Mouse (Mus musculus): ENCODE measurements around the gene Fbxo34. TPM values are rescaled to one million over a fixed set of nuclear protein-coding genes. Genes with fewer than 3 reads are reported as not detected.

Gene Fbxo34
- total and polyA plus RNA-seq, 3 experiments: 14.8 to 29.5 TPM; not detected in 1

GRCm38 (mm10) chr14:47432987-47433386 lies 17.2 kb upstream of the Fbxo34 start:
- no peak overlapping the region for H3K27ac ChIP-seq (ENCODE audit: control insufficient read depth, low read depth, low read length)
- DNase-seq (ENCODE audit: low read depth, low spot score): peak; percentile 48
- TF ChIP-seq JUND (IDR thresholded peaks at IDR 0.05; ENCODE audit: low read depth, low read length) (no peak), CTCF (IDR thresholded peaks at IDR 0.05 in 2 of 3, conservative IDR thresholded peaks at IDR 0.05 in 1 of 3; ENCODE audit: control insufficient read depth in 1 of 3, insufficient read depth in 1 of 3, low read depth in 2 of 3, low read length in 3 of 3, poor library complexity in 1 of 3, severe bottlenecking in 1 of 3) (peak; percentile 34 to 41 (median 35))

GRCm38 (mm10) chr14:47438947-47439346 lies 11.3 kb upstream of the Fbxo34 start:
- H3K9me3 ChIP-seq (replicated peaks; ENCODE audit: insufficient read depth, low read length): no peaks in the 10 kb centered on the region
- no peak overlapping the region for H3K27ac ChIP-seq (ENCODE audit: control insufficient read depth, low read depth, low read length)
- no peaks in the 10 kb centered on the region for H3K4me1 ChIP-seq (ENCODE audit: control insufficient read depth in 1 of 2, insufficient read depth in 2 of 2, low read length in 2 of 2)
- H3K36me3 ChIP-seq (ENCODE audit: control insufficient read depth in 1 of 2, insufficient read depth in 2 of 2, low read length in 2 of 2): no peaks in the 10 kb centered on the region
- H3K79me2 ChIP-seq (ENCODE audit: control insufficient read depth, insufficient read depth, low read length, poor library complexity): no peaks in the 10 kb centered on the region
- no peak overlapping the region for H3K9ac ChIP-seq (ENCODE audit: control insufficient read depth, low read depth, low read length, poor library complexity, severe bottlenecking)
- no peaks in the 10 kb centered on the region for H3K27me3 ChIP-seq (ENCODE audit: control insufficient read depth in 1 of 2, insufficient read depth in 2 of 2, low read length in 2 of 2)
- no peak for DNase-seq (ENCODE audit: low read depth, low spot score)
- TF ChIP-seq MAFK (IDR thresholded peaks at IDR 0.05; ENCODE audit: borderline replicate concordance, low read depth, low read length) (no peak), HCFC1 (IDR thresholded peaks at IDR 0.05; ENCODE audit: low read depth, low read length) (peak; percentile 57)
- H3K4me3 ChIP-seq (ENCODE audit: control insufficient read depth in 1 of 2, insufficient read depth in 1 of 2, low read depth in 2 of 2, low read length in 2 of 2): no peak overlapping the region

More at GRCm38 (mm10) chr14:47432987-47433386, 17.2 kb upstream of the Fbxo34 start:
- H3K27me3 ChIP-seq (ENCODE audit: control insufficient read depth in 1 of 2, insufficient read depth in 2 of 2, low read length in 2 of 2): peaks cover 0 to 4% of the 10 kb centered on the region in 2 experiments; a peak in 2 of 4 replicates
- no peak overlapping the region for H3K4me3 ChIP-seq (ENCODE audit: control insufficient read depth in 1 of 2, insufficient read depth in 1 of 2, low read depth in 2 of 2, low read length in 2 of 2)
- H3K9me3 ChIP-seq (replicated peaks; ENCODE audit: insufficient read depth, low read length): no peaks in the 10 kb centered on the region
- no peaks in the 10 kb centered on the region for H3K36me3 ChIP-seq (ENCODE audit: control insufficient read depth in 1 of 2, insufficient read depth in 2 of 2, low read length in 2 of 2)
- H3K4me1 ChIP-seq (ENCODE audit: control insufficient read depth in 1 of 2, insufficient read depth in 2 of 2, low read length in 2 of 2): no peaks in the 10 kb centered on the region
- H3K79me2 ChIP-seq (ENCODE audit: control insufficient read depth, insufficient read depth, low read length, poor library complexity): no peaks in the 10 kb centered on the region
- no peak overlapping the region for H3K9ac ChIP-seq (ENCODE audit: control insufficient read depth, low read depth, low read length, poor library complexity, severe bottlenecking)

GRCm38 (mm10) chr14:47444907-47445306 lies 5.3 kb upstream of the Fbxo34 start:
- no peaks in the 10 kb centered on the region for H3K79me2 ChIP-seq (ENCODE audit: control insufficient read depth, insufficient read depth, low read length, poor library complexity)
- no peaks in the 10 kb centered on the region for H3K27me3 ChIP-seq (ENCODE audit: control insufficient read depth in 1 of 2, insufficient read depth in 2 of 2, low read length in 2 of 2)
- no peak overlapping the region for H3K27ac ChIP-seq (ENCODE audit: control insufficient read depth, low read depth, low read length)
- H3K9me3 ChIP-seq (replicated peaks; ENCODE audit: insufficient read depth, low read length): no peaks in the 10 kb centered on the region
- H3K4me3 ChIP-seq (ENCODE audit: control insufficient read depth in 1 of 2, insufficient read depth in 1 of 2, low read depth in 2 of 2, low read length in 2 of 2): peak overlapping the region; percentile 45 to 58
- no peaks in the 10 kb centered on the region for H3K4me1 ChIP-seq (ENCODE audit: control insufficient read depth in 1 of 2, insufficient read depth in 2 of 2, low read length in 2 of 2)
- H3K9ac ChIP-seq (ENCODE audit: control insufficient read depth, low read depth, low read length, poor library complexity, severe bottlenecking): peak overlapping the region; percentile 37; the same call in 1 of the 2 replicates
- 0 out of 2 replicates have a peak, but pooled peaks have one; percentile 14 for TF ChIP-seq ELF1 (IDR thresholded peaks at IDR 0.05; ENCODE audit: low read depth, low read length)
- TF ChIP-seq JUND (IDR thresholded peaks at IDR 0.05; ENCODE audit: low read depth, low read length): no peak
- TF ChIP-seq SMC3 (IDR thresholded peaks at IDR 0.05; ENCODE audit: low read depth, low read length): no peak
- TF ChIP-seq TBP (IDR thresholded peaks at IDR 0.05; ENCODE audit: low read depth, low read length): no peak
- peak; percentile 20; the same call in 1 of the 2 replicates for TF ChIP-seq MXI1 (IDR thresholded peaks at IDR 0.05; ENCODE audit: low read depth, low read length)
- no peak for TF ChIP-seq ZKSCAN1 (IDR thresholded peaks at IDR 0.05; ENCODE audit: low read depth, low read length)
- TF ChIP-seq TCF12 (IDR thresholded peaks at IDR 0.05; ENCODE audit: low read depth, low read length): no peak
- H3K36me3 ChIP-seq (ENCODE audit: control insufficient read depth in 1 of 2, insufficient read depth in 2 of 2, low read length in 2 of 2): no peaks in the 10 kb centered on the region; a peak in 1 of 4 replicates
- DNase-seq (ENCODE audit: low read depth, low spot score): peak; percentile 46

All from MEL (cell line).